Mouse (Mus musculus) brain, adult 2 months (tissue): Measurements from ENCODE around the gene Gm13889.

ENCODE experiments used
- DNase-seq: peaks from one replicate; pipeline ENCODE4 v3.0.0; 2011; ENCODE audit warnings: low read depth, low spot score

Gene Gm13889

DNA sequence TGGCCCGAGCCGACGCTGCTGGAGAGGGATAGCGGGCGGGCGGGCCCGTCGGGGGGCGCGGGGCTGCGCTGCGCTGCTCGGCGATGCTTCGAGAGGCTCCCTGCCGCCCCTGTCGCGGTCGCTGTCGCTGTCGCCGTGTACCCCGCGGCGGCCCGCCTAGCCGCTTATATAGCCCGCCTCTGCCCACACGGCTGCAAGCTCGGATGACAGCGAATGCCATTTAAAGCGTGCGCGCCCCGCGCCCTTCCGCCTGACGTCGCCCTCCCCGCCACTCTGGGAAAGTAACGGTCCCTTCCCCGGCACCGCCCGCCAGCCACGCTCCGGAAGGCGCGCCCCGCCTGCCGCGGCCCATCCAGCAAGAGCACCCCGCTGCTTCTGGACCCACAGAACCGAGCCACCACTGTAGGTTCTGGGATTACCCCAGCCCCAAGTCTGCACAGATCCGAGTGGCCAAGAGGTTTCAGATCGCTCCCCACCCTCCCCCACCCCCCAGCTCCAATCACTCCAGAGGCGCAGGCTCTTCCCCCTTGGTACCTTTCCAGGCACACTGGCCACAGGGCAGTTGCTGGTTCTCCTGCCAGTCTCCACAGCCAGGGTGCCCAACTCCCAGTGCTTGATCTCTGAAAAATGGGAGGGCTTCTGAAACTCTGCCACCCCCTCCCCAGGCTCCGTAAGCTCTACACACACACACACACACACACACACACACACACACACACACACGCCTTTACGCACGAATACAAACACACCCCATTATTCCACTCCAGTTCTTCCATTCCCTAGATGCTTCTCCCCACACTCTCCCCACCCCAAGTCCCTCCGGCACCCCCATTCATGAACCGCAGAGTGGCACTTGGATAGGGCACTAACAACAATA, at the start of gene Gm13889:
Gene Gm13889, minus strand, starts transcription at position 294 of the 877 bp plus-strand sequence.
- DNase-seq: peak; percentile 91

DNA sequence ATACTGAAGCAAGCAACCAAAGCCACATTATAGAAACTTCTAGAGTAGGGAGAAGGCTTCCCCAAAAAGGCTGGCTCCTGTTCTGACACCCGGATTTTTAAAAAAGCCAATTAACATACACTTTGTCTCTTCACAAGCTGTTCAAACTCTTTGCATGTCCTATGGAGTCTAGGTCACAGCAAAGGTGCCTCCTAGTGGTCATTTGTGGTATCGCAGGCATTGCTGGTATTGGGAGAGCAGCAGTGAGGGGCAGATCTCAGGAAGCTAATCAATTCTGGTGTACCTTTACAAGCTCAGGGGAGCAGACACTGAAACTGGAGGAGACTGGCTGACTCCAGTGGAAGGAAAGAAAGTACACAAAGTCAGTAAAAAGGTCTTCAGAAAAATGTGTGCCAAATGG, 45.3 kb upstream of the Gm13889 start:
- peak; percentile 88 for DNase-seq

DNA sequence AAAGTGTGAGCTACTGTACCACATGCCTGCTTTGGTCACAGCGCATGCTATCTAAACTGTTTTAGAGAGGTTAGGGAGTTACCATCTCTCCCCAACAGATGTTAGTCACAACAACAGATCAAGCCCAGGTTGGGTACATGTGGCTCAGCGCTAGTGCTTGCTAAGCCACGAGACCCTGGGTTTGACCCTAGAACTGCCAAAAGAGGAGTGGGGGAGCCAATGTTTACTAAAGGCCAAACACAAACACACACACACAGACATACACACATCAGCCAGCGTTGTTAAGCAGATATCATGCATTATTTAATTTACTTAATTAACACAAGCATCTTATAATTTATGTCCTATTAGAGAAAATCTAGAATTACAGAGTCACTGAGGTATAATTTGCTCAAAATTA, 44.9 kb upstream of the Gm13889 start:
- DNase-seq: no peak

DNA sequence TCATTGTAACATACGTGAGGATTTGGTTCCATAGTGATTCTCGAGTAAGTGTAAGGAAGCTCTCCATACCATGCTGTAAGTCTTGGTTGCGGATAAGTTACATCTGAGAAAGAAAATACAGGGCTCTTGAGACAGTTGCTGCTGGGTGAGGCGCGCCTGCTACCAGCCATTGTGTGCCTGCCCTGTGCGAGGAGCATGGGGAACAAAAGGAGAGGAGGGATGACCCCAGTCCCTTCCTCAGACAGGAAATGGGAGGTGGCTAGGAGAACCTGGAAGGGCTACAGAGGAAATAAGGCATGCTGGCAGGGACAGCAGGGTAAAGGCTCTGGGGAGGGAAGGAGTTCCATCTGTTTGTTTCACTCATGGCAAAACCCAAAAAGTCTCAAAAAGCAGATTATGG, 44.4 kb upstream of the Gm13889 start:
- DNase-seq: no peak

DNA sequence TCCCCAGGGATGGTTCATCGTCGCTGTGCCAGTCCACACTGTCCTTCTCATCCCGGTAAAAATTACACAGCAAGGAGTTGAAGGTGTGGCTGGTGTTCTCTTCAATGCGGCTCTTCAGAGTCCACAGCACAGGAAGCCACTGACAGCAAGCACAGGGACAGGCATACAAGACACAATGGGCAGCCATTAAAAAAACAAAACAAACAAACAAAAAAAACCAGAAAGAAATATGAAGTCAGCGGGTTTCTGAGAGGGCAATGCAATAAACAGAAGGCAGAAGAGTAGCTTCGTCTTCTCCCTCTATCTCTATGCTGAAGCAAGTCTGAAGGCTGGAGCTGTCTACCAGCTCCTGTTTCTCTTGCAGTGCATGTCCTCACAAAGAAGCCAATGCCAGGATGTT, 39.3 kb upstream of the Gm13889 start, which contains the start of gene Gm27027:
Gene Gm27027, minus strand, starts transcription at position 101 of the 400 bp plus-strand sequence.
- DNase-seq: no peak

DNA sequence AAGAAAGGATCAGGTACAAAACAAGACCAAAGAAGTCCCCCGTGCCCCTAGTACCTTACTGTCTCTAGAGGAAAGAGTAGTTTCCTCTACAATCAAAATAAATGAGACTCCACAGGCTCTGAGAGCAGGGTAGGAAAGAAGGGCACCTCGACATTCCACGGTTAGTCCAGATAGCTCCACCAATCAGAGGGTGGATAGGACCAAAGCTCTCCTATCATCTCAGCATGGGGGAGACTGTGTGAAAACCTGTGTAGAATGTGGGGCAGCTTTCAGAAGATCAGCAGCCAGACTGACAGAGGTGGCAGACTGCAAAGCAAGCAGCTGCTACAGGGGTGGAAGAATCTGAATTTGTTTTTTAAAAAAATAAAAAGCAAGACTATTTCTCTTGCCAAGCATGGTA, 35.8 kb upstream of the Gm13889 start:
- peak; percentile 73 for DNase-seq

DNA sequence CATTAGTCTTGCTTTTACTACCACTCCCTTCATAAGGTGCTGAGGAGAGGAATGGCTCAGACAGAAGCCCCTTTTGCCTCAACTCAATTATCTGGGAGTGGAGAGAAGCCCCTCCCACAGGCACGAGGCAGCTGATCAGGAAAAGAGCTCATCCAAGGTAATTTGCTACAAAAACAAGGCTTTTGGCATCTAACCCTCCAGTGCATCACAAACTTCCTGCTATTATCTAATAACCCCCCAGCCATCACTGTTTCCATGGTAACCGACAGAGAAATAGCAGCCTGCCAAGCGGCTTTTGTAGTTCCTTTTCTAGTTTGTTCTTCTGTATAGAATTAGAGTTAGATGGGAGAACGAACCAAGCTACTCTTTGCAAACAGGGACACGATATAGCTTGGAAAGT, 35.3 kb upstream of the Gm13889 start:
- peak; percentile 85 for DNase-seq

DNA sequence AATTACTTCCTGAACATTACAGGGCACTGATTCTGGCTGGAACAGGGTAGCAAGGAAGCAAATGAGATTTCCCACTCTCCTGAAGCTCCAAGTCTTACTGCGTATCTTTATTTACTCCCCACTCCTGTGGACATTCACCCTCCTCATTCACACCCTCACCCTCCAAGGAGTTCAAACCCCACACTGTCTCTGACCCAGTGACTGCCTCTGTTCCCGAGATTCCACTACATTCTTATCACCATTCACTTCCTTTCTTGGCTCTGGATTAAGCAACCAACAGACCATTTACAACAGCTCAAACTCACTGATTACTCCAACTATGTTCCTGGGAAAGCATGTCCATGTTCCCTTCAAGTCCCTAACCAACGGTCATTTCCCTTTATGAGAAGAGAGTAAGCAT, 34.3 kb upstream of the Gm13889 start:
- DNase-seq: no peak

DNA sequence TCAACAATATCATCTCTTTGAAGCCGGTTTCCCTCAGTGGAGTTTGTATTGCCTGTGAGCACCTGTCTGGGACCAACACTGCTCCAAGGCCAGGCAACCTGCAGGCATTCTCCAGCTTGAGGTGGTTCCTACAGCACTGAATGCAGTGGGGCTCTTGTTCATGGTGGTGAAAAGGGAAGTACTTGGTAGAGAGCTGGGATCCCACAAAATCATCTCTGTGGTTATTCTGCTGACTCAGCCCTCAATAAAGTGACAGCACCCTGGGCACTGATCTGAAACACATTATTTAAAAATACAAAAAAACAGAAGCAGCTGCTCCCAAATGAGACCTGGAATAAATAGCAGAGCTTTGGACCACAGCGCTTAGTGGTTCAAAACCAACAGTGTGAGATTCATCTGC, 31.4 kb upstream of the Gm13889 start:
- DNase-seq: no peak

DNA sequence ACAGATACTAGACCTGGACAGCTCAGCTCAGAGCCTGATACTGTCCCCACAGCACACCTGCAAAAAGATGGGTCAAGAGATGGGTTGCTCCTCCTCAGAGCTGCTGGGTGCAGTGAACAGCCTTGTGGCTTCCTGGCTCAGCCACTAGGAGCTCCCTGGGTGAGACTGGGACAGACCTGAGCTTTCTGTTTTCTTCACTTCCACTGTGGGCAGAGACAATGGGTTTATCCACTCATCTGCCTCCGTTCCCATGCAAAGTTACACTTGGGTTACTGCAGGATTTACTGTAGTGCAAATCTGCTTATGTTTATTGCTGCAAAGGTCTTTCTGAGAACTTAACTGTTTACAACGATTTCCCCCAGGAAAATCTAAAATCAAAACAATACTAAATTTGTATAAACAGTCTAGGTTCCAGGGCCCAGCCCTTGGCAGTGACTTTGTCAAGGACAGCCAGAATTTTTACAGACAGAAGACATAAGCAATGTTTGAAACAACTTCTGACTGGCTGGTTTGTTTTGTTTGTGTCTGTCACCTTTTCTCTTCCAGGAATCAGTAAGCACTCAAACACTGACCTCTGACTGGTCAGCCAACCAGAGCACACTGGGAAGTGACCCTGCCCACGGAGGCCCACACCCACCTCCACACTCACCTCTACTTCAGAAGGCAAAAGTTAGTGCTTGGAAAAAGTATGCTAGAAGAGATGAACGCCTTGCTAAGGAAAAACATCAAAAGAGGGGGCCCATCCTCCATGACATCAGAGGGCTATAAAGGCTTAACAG, 25.6 kb upstream of the Gm13889 start:
- DNase-seq: no peak

DNA sequence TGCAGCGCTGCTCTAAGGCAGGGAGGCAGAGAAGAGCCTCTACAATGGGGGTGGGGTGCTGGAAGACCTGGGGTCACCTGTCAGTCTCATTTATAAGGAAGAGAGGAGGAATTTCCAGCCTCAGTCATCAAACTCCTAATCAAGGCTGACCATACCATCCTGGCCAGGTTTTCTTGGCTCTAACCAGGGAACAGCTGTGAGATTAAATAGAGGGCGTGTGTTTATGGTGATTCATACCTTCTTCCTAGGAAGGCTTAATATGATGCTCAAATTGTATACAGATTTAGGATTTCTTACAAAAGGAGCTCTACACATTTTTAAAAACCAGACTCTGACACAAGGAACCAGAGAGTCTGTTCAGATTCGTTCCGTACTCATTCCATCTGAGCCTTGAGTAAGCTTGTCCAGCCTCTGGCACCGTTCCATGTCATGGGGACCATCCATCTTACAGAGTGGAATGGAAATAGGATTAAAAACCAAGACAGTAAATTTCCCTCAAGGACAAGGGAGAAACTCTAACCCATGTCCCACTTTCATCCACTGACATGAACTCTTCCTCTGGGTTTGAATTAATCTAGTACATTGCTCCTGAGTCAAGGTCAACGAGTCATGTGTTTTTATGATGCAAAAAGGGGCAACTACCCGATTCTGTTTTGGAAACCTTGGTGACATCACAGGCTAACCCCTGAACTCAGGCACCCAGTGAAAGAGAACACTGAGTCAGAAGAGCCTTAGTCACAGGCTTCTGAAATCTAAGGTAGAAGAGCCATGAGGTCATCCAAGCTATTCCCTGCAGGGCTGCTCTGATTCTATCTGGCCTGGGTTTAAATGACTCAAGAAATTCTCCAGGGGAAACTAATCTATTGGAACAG, 22.5 kb upstream of the Gm13889 start:
- DNase-seq: peak; percentile 75

DNA sequence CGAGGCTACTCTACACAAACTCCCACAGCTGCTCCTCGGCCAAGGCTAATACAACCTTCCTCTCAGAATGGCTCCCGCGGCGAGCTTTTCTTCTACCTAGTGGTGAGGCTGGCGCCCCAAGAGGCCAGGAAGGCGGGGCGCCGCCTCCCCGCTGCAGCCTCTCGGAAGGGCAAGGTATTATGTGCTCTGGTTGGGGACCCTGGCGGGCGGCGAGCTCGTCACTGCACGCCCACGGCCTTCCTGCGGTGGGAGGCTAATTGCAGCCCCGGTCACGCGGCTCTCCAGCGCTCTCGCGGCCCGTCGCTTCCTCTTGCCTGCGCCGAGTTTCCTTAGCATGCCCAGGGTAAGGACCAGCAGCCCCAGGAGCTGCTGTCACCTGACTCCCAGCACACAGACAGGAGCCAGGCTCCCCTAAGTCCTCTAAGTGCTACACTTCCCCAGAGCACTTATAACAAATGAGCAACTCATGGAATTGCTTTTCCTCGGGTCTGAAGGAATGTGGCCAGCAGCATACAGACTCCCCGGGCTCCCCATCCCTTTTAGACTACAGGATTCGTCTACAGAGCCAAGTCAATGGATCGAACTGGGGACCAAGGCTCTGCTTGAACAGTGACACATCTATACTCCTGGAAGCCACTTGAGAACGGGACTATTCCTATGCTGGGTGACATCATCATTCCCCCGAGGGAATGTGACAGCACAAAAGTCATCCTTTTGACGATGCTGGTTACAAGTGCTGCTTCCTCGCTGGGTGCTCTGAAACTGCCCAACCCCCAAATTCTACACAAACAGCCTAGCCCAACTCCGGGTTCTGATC, 19.6 kb upstream of the Gm13889 start:
- DNase-seq: peak; percentile 77

DNA sequence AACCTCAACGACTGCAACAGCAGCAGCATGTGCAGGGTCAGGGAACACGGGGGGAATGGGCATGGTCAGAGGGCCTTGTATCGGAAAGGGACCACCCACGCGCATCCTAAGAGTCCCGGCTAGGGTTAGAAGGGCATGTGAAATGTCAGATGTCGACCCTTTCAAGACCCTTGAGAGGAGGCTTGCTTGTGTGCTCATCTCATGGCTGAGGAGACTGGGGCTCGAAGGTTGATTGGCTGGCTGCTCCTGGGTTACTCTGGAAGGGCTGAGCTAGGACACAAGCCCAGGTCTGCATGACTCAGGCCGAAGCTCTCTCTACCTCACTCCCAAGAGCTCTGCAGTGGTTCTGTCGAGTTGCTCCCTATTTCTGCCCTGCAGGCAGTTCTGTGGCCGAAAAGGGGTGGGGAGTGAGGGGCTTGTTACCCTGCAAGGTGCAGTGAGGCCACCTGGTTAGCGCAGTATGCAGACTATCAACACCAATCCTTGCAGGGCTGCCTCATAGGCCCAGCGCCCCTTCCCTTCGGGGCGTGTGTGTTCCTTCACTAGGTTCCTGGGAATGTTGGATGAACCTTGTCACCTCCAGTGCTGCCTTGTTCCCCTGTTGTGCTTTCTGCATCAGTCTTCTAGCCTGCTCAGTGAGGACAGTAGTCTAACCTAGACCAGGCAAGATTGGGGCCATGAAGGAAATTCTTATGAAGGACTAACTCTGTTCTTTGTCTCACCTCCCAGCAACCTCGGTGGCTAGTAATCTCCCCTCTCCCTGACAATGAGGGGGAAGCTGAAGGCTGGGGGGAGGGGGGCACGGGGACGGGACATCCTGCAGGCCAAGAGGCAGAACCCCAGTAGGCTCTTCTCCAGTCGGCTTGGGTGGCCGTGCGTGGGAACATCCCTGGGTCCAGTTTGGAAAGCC, 18.8 kb upstream of the Gm13889 start:
- DNase-seq: no peak

DNA sequence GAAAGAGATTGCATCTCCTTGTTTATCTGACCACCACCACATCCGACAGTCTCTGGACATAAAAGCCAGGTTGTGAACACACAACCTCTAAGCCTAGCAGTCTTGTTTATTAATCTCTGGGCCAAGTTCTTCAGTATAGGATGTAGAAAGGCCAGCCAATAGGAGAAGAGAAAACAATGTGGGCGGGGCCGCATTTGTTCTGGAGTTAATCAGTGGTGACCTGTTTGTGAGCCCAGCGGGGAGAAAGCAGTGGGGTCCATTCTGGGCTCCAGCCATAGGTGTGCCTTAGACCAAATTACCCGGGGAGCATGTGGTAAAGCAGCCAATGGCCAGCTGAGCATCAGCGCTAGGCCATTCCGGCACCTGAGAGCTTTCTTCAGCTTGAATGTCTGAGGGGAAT, 18.0 kb upstream of the Gm13889 start:
- no peak for DNase-seq

DNA sequence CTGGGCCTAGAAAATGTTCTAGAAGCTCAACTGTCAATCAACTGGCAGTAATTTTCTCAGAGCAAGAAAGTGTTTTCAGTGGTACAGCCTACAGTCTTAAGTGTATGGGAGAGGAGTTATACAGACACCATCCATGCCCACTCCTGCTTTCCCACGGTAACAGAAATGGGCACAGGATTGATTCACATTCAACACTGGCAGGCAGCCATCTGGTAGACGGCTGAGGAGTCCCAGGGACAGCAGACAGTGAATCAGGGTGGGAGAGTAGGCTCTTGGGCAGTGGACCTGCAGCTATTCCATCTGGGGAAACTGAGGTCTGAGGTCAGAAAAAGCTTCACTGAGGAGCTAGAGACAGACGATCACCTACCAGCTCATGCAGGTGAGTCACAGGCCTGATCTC, 14.6 kb upstream of the Gm13889 start:
- peak; percentile 45 for DNase-seq

DNA sequence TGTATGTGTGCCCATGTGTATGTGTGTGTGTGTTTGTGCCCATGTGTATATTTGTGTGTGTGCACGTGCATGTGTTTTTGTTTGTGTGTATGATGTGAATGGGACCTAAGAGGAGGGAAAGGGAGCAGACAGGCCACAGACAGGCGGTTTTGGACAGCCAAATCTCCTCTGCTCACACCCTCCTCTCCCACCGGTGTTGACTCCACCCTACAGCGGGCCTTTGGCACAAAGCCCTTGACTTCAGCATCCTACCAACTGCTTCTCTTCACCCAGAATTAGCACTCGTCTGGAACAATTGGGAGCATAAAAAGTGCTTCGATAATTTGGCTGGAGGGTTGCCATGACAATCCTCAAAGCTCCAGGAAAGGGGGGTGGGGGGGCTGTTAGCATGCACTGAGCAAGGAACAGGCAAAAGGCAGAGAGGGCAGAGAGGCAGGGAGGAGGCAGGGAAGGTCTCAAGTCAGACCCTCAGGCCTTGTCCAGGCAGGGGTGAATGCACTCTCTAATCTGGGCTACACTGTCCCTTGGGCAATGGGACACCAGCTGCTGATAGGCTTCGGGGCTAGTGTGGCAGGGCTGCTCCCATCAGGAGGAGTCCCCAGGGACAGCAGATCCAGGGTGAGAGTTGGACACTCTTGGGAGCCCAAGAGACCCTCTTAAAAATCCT, 7.6 kb upstream of the Gm13889 start:
- peak; percentile 83 for DNase-seq

DNA sequence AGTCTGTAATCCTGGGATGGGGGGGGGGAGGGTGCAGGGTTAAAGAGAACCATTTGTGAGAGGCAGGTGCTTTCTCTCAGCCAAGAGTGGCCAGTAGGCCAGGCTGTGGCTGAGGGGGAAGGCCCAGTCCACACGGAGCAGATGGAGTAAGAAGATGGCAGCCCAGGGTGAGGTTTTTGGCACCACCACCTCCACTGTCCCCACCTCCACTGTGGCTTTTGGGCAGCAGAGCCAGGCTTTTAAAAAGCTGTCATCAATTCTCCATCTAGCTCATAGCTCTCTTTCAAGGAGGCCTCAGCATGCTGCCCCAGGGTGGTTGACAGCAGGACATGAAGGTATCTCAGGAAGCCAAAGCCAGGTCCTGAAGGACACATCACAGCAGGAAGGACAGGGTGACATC, 6.8 kb upstream of the Gm13889 start:
- peak; percentile 59 for DNase-seq

DNA sequence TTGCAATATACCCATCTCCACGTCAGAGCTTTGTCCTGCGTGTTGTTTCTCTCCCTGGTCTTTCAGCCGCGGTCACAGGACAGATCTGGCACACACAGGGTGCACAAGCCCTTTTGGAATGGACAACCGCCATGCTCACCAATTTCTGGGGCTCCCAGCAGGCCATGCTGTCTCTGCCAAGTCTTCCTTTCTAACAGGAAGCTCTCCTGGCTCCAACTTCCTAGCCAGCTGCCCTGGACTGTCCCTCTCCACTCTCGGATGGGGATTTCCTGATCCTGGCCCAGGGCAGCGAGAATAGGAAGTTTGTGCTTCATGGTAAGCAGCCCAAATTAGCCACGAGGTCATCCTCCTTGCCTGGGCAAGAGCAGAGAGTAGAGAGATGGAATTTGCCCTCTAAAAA, 4.7 kb upstream of the Gm13889 start:
- peak; percentile 93 for DNase-seq

DNA sequence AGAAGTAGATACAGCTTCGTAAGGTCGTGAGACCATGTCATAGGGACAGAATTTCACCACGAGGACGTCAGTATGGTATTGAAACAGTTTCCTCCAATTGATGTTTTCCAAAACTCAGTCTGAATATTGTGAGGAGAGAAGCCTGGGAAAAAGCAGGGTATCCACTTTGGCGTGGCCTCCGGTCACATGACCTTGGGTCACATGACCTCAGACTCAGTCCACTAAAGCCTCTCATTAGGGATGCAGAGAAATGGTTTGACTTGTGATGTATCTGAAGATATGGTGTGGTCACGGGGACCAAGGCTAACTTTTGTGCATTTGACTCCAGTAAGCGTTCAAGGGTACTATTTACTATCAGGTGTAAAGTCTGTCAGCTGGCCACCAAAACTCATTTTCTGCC, 2.3 kb upstream of the Gm13889 start:
- no peak for DNase-seq
